Mouse (Mus musculus) forebrain, embryonic 10.5 days (tissue): ENCODE measurements around the gene Tm4sf5. TPM values are rescaled to one million over a fixed set of nuclear protein-coding genes. Genes with fewer than 3 reads are reported as not detected.

ENCODE experiments used
- DNase-seq: peaks from one replicate; pipeline ENCODE4 v3.0.0-alpha.2; 2017; ENCODE audit warnings: low spot score; ENCODE audit errors: extremely low spot score
- H3K27ac ChIP-seq: fragments of 300-500 bp; sonication (generic); 2 replicates; pipeline ENCODE4 v1.5.1; 2016; ENCODE audit warnings: mild to moderate bottlenecking
- H3K27me3 ChIP-seq: fragments of 300-500 bp; sonication (generic); 2 replicates; pipeline ENCODE4 v1.6.1; 2016; ENCODE audit warnings: mild to moderate bottlenecking; ENCODE audit not compliant: poor library complexity, severe bottlenecking
- H3K36me3 ChIP-seq: fragments of 300-500 bp; sonication (generic); replicated peaks from 2 replicates; pipeline ENCODE4 v1.6.1; 2016; ENCODE audit warnings: mild to moderate bottlenecking, moderate library complexity
- H3K4me1 ChIP-seq: fragments of 300-500 bp; sonication (generic); 2 replicates; pipeline ENCODE4 v1.6.1; 2016
- H3K4me3 ChIP-seq: fragments of 300-500 bp; sonication (generic); 2 replicates; pipeline ENCODE4 v1.5.1; 2016; ENCODE audit warnings: mild to moderate bottlenecking, moderate library complexity
- H3K9me3 ChIP-seq: fragments of 300-500 bp; sonication (generic); 2 replicates; pipeline ENCODE4 v1.6.1; 2016; ENCODE audit warnings: mild to moderate bottlenecking, moderate library complexity
- WGBS: fragments of 180-500 bp; shearing (Covaris S2); methylation state at CpG from one replicate; pipeline ENCODE4 v1.1.7; 2016; 5-methylcytosine and 5-hydroxymethylcytosine counted together
- polyA plus RNA-seq: library from polyadenylated mRNA; unstranded; fragments of >200 nt; fragmentation: Nextera tagmentation; extraction: Ambion mirVana; gene quantifications from 2 replicates; pipeline ENCODE4 v1.2.1, GENCODE M21; 2016

Gene Tm4sf5
- polyA plus RNA-seq, 1 experiment from 2014 or later: 0.82 TPM

- Histone ChIP-seq H3K4me3 (no peak within 1 kb of the TSS), H3K27me3 (no peaks in the 10 kb centered on the region), H3K36me3 (peaks cover 19% of the 10 kb centered on the region), H3K27ac (no peak within 1 kb of the TSS), H3K4me1 (no peaks in the 10 kb centered on the region), H3K9me3 (no peaks in the 10 kb centered on the region)
- 75% methylated on average over 6 of the region's 6 CpGs for WGBS
- DNase-seq: no peak
Measured at GRCm38 (mm10) chr11:70532839-70533238, 27.8 kb downstream of the Tm4sf5 start, which contains the start of gene Gm40193. Gm40193 (minus strand) TSS chr11:70532939.

DNA sequence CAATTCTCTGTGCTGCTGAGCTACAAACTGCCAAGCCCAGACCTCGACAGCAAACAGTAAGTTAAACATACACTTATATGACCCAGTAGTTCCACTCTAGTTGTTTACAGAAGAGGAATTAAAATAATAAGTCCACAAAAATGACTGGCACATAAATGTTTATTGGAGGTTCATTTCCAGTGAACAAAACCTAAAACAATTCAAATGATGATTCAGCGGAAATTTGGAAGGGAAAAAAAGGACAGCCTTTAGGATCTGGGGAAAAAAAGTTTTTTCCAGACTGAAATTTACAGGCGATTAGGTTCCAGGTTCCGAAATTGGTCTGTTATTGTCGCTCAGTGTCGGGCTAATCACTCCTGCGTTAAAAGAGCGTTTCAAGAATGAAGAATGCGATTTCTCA is 34.4 kb downstream of the Tm4sf5 start:
- Histone ChIP-seq H3K27ac (peak overlapping the region; percentile 84), H3K4me1 (peaks cover 16% of the 10 kb centered on the region), H3K4me3 (peak overlapping the region; percentile 71), H3K9me3 (no peaks in the 10 kb centered on the region), H3K36me3 (no peaks in the 10 kb centered on the region), H3K27me3 (peaks cover 41% of the 10 kb centered on the region)
- WGBS: 24% methylated on average over 9 of the region's 9 CpGs
- no peak for DNase-seq

DNA sequence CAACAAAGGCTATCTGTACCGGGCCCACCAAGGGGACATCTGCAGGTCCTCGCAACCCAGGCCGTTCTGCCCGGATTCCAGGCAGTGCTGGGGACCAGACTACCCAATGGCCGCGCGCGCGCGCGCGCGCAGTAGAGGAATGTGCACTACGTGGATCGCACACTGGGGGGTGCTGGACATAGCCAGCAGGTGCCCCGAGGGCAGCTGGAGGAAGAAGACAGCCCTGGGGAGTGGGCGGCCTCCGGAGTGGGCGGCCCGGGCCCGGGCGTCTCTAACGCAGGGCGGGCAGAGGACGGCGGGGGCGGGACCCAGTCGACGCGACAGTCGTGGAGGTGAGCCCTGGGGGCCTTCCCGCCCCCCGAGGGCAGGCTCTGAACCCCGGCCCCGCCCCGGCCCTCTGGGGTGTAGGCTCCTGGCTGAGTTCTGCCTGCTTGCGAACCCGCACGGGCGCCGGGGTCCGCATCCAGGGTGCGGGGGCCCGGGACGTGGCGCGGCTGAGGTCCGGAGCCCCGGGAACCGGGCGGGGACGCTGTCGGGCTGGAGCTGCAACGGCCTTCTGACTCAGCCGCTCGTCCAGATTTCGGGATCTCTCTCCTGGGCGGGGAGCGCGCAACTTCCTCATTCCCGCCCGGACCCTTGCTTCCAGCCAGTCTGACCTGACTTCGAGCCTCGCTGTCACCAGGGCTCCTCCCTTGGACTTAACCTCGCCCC is 35.0 kb downstream of the Tm4sf5 start, which contains the start of gene Pld2:
Gene Pld2, plus strand, starts transcription at position 188 of the 711 bp plus-strand sequence.
- Histone ChIP-seq H3K9me3 (no peaks in the 10 kb centered on the region), H3K27me3 (peaks cover 41% of the 10 kb centered on the region), H3K36me3 (no peaks in the 10 kb centered on the region), H3K4me1 (peaks cover 16% of the 10 kb centered on the region), H3K4me3 (peak within 1 kb of the TSS; percentile 71), H3K27ac (peak within 1 kb of the TSS; percentile 84)
- peak; percentile 85 for DNase-seq
- under 1% methylated on average over 64 of the region's 65 CpGs for WGBS

DNA sequence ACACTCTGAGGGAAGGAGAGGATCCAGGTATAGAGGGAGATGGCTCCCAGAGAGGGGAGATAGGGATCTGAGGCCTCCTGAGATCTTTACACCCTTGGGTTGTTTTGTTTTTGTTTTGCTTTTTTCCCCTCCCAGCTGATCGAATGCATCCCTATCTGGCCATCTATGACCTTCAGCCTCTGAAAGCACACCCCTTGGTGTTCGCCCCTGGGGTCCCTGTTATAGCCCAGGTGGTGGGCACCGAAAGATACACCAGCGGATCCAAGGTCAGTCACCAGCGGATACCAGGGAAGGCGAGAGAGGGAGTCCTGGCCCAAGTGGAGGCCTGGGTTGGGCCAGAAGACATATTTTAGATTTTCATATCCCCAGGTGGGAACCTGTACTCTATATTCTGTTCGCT is 35.9 kb downstream of the Tm4sf5 start:
- WGBS: 91% methylated on average over 7 of the region's 7 CpGs
- no peaks in the 10 kb centered on the region for H3K9me3 ChIP-seq
- H3K36me3 ChIP-seq: no peaks in the 10 kb centered on the region
- peaks cover 41% of the 10 kb centered on the region for H3K27me3 ChIP-seq
- H3K4me1 ChIP-seq: peaks cover 16% of the 10 kb centered on the region
- no peak overlapping the region for H3K27ac ChIP-seq
- DNase-seq: no peak
- H3K4me3 ChIP-seq: peak overlapping the region; percentile 71

GRCm38 (mm10) chr11:70541415-70541814 is 36.4 kb downstream of the Tm4sf5 start:
- Histone ChIP-seq H3K27ac (no peak overlapping the region), H3K36me3 (no peaks in the 10 kb centered on the region), H3K4me1 (peaks cover 16% of the 10 kb centered on the region), H3K9me3 (no peaks in the 10 kb centered on the region), H3K4me3 (no peak overlapping the region), H3K27me3 (peaks cover 41% of the 10 kb centered on the region)
- no peak for DNase-seq
- 76% methylated on average over 5 of the region's 5 CpGs for WGBS

DNA sequence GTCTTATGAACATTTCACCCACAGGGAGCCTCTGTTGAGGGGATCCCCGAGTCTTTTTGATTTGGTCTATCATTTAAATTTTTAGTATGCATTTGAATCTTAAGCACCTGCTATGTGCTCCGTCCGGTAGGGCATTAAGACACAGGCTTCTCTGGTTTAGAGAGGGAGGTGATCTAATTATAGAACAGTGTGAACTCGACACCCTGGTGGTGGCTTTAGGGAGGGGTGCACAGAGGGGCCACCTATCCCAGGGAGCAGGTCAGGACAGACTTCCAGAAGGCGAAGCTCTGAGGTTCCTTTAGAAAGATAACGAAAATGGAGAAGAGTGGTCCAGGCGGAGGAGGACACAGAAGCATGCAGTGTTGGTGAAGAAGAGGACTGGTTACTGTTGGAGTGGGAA is 39.5 kb downstream of the Tm4sf5 start:
- H3K4me3 ChIP-seq: no peak overlapping the region
- peaks cover 32% of the 10 kb centered on the region for H3K27me3 ChIP-seq
- no peak for DNase-seq
- H3K4me1 ChIP-seq: peaks cover 13% of the 10 kb centered on the region
- WGBS: 72% methylated on average over 7 of the region's 7 CpGs
- no peaks in the 10 kb centered on the region for H3K9me3 ChIP-seq
- no peaks in the 10 kb centered on the region for H3K36me3 ChIP-seq
- no peak overlapping the region for H3K27ac ChIP-seq

DNA sequence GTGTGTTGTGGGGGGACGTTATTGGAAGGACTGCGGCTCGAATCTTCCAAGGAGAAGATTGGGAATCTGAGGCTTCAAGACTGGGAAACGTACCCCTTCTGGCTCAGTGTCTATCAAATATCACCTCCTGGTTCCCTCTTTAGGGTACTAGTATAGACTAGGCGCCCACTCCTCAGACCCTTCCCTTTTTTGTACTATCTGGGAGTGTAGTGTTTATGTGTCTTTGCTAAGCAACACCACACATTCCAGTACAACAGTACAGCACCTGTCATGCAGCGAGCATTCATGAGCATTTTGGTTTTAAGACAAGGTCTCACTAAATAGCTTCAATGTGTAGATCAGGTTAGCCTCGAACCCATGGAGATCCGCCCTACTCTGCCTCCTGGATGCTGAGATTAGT is 46.5 kb downstream of the Tm4sf5 start:
- WGBS: 91% methylated on average over 8 of the region's 8 CpGs

DNA sequence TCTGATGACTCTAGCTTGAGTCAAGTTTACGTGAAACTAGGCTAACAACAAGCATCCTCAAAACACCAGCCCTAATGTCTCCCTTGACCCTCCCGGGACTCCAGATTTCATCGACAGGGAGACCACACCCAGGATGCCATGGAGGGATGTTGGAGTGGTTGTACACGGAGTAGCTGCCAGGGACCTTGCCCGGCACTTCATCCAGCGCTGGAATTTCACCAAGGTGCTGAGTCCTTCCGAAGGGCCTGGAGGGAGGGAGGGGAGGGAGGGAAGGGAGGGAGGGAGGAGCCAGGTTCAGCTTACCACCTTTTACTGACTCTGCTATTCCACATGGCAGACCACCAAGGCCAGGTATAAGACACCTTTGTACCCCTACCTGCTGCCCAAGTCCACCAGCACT is 48.9 kb downstream of the Tm4sf5 start:
- Histone ChIP-seq H3K36me3 (no peaks in the 10 kb centered on the region), H3K27ac (0 out of 2 replicates have a peak overlapping the region, but pooled peaks have one; percentile 11), H3K9me3 (no peaks in the 10 kb centered on the region), H3K4me3 (no peak overlapping the region), H3K4me1 (peaks cover 9% of the 10 kb centered on the region), H3K27me3 (peaks cover 19% of the 10 kb centered on the region)
- no peak for DNase-seq
- WGBS: 40% methylated on average over 7 of the region's 7 CpGs

More for the DNA sequence above, 46.5 kb downstream of the Tm4sf5 start:
- H3K27me3 ChIP-seq: peaks cover 19% of the 10 kb centered on the region
- peaks cover 9% of the 10 kb centered on the region for H3K4me1 ChIP-seq
- H3K27ac ChIP-seq: no peak overlapping the region
- DNase-seq: no peak
- no peaks in the 10 kb centered on the region for H3K9me3 ChIP-seq
- H3K4me3 ChIP-seq: no peak overlapping the region
- H3K36me3 ChIP-seq: no peaks in the 10 kb centered on the region

- WGBS: 92% methylated on average over 9 of the region's 9 CpGs
- no peak overlapping the region for H3K4me3 ChIP-seq
- no peak for DNase-seq
Measured at GRCm38 (mm10) chr11:70557545-70557944, 52.5 kb downstream of the Tm4sf5 start.

More at GRCm38 (mm10) chr11:70557545-70557944, 52.5 kb downstream of the Tm4sf5 start:
- Histone ChIP-seq H3K27ac (no peak overlapping the region), H3K9me3 (no peaks in the 10 kb centered on the region), H3K36me3 (no peaks in the 10 kb centered on the region), H3K27me3 (peaks cover 13% of the 10 kb centered on the region), H3K4me1 (peaks cover 18% of the 10 kb centered on the region)

Other genes with a start within 250 kb of the Tm4sf5 start
- gene Alox12, start 249.9 kb upstream of the Tm4sf5 start, polyA plus RNA-seq: 2.5 and 2.7 TPM in 2 replicates
- not detected in 2 replicates for gene Alox12e, start 182.6 kb upstream of the Tm4sf5 start, polyA plus RNA-seq
- gene Alox15, start 153.2 kb upstream of the Tm4sf5 start, polyA plus RNA-seq: 0.10 and 0.29 TPM in 2 replicates
- gene Pelp1, start 95.2 kb upstream of the Tm4sf5 start, polyA plus RNA-seq: 56.2 and 58.8 TPM in 2 replicates
- 31.4 and 32.9 TPM in 2 replicates for gene Arrb2, start 72.6 kb upstream of the Tm4sf5 start, polyA plus RNA-seq
- 43.5 and 44.5 TPM in 2 replicates for gene Med11, start 53.3 kb upstream of the Tm4sf5 start, polyA plus RNA-seq
- 0.14 and 0.38 TPM in 2 replicates for gene Zmynd15, start 45.8 kb upstream of the Tm4sf5 start, polyA plus RNA-seq
- 0.40 and 0.47 TPM in 2 replicates for gene Cxcl16, start 45.3 kb upstream of the Tm4sf5 start, polyA plus RNA-seq
- gene Vmo1, start 9.4 kb downstream of the Tm4sf5 start, polyA plus RNA-seq: 0.22 TPM in 1 of 2 replicates, not detected in the other
- gene Gltpd2, start 14.0 kb downstream of the Tm4sf5 start, polyA plus RNA-seq: 0.15 and 0.54 TPM in 2 replicates
- gene Psmb6, start 20.1 kb downstream of the Tm4sf5 start, polyA plus RNA-seq: 1,074 and 1,112 TPM in 2 replicates
- not detected in 2 replicates for gene Gm40193, start 27.7 kb downstream of the Tm4sf5 start, polyA plus RNA-seq
- 2.7 and 3.1 TPM in 2 replicates for gene Pld2, start 34.8 kb downstream of the Tm4sf5 start, polyA plus RNA-seq
- 12.5 and 12.7 TPM in 2 replicates for gene Mink1, start 57.6 kb downstream of the Tm4sf5 start, polyA plus RNA-seq
- not detected in 2 replicates for gene 4930544D05Rik, start 110.6 kb downstream of the Tm4sf5 start, polyA plus RNA-seq
- not detected in 2 replicates for gene Chrne, start 114.0 kb downstream of the Tm4sf5 start, polyA plus RNA-seq
- 0.56 and 1.00 TPM in 2 replicates for gene Gp1ba, start 133.9 kb downstream of the Tm4sf5 start, polyA plus RNA-seq
- 71.3 and 79.9 TPM in 2 replicates for gene Rnf167, start 142.0 kb downstream of the Tm4sf5 start, polyA plus RNA-seq
- gene Slc25a11, start 142.2 kb downstream of the Tm4sf5 start, polyA plus RNA-seq: 138 TPM in 2 replicates
- gene Pfn1, start 149.4 kb downstream of the Tm4sf5 start, polyA plus RNA-seq: 1,843 and 1,871 TPM in 2 replicates
- 33.4 and 44.7 TPM in 2 replicates for gene Eno3, start 152.0 kb downstream of the Tm4sf5 start, polyA plus RNA-seq
- 176 and 181 TPM in 2 replicates for gene Spag7, start 164.2 kb downstream of the Tm4sf5 start, polyA plus RNA-seq
- gene Camta2, start 182.9 kb downstream of the Tm4sf5 start, polyA plus RNA-seq: 7.4 and 9.1 TPM in 2 replicates
- 0.63 and 1.1 TPM in 2 replicates for gene Inca1, start 194.9 kb downstream of the Tm4sf5 start, polyA plus RNA-seq
- gene Kif1c, start 195.3 kb downstream of the Tm4sf5 start, polyA plus RNA-seq: 1.5 and 1.8 TPM in 2 replicates